Mouse (Mus musculus): ENCODE data around the gene Paxbp1.

The Paxbp1 gene

DNA sequence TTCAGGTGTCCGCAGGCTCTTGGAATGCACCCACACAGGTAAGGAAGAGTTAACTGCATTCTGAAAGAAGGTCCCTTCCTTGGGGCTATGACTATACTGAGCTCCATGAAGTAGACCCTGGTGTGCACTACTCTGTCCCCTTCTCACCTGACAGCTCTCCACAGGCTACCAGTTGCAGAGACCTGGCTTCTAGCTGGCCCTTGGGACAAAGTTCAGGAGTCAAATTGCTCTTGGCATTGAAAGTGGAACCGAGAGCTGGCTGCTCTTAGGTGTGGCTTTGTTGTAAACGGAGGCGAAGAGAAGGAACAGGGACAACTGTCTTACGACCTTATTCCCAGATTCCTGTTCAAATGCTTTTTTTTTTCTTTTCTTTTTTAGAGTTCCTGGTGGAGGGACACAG is 10.8 kb upstream of the Paxbp1 start:
- in situ Hi-C loops (cut with MboI, MseI), result no loop called here

DNA sequence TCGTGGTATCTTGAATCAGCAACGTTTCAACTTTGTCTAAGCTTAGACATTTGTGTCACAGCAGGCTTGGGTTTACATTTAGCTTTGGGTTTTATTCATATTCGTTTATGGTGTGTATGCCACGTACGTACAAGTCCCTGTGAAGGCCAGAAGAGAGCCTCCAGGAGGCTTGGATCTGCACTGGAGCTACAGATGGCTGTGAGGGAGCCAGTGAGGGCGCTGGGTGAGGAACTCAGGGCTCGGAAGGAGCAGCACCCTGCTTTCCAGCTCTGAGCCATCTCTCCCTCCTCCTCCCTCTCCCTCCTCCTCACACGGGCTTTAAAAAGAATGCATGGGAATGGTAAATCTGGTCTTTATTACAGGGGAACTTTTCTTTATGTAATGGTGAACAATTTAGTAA is 9.3 kb upstream of the Paxbp1 start:
- in situ Hi-C loops (cut with MboI, MseI), result no loop called here

- in situ Hi-C loops (cut with MboI, MseI), result no loop called here
These were observed 1.2 kb upstream of the Paxbp1 start for GRCm38 (mm10) chr16:91045511-91045910.

- in situ Hi-C loops (cut with MboI, MseI), result no loop called here
These were observed 688 bp downstream of the Paxbp1 start for GRCm38 (mm10) chr16:91043461-91044248.

- in situ Hi-C loops (cut with MboI, MseI), result no loop called here
These were observed 1.7 kb downstream of the Paxbp1 start for GRCm38 (mm10) chr16:91042640-91043039.

GRCm38 (mm10) chr16:91035866-91036265 is 8.5 kb downstream of the Paxbp1 start:
- in situ Hi-C loops (cut with MboI, MseI), result no loop called here

DNA sequence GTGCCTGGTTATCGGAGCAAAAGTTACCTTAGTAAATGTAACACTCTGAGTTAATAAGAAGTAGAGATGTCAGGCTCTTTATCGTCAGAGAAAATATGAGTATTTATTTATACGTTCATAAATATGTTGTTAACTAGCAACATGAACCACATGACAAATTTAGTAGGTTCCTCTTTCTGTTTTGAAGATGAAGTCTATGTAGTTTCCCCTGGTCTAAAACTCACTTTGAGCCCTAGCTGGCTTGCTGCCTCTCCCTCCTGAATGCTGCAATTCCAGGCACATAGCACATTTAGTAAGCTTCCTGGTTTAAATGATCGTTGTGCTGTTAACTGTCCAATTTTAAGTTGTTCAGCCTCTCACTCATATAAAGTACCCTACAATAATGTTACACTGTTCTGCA is 13.6 kb downstream of the Paxbp1 start:
- in situ Hi-C loops (cut with MboI, MseI), result no loop called here

DNA sequence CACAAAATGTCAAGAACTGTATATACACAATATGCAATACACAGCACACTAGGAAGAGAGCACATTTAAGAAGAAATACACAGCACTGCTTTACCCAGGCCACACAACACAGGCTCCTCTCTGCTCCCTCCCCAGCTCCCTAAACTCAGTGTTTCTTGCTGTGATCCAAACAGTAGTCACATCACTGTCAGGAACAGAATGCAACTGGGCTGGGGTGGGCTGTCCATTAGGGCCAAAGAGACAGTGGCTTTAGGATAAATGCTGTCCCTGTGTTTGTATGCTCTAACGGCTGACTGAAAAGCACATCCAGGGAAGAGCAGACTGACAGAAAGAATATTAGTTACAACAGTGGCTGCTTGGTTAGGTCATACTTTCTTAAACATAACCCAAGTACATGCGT is 14.4 kb downstream of the Paxbp1 start:
- in situ Hi-C loops (cut with MboI, MseI), result no loop called here

DNA sequence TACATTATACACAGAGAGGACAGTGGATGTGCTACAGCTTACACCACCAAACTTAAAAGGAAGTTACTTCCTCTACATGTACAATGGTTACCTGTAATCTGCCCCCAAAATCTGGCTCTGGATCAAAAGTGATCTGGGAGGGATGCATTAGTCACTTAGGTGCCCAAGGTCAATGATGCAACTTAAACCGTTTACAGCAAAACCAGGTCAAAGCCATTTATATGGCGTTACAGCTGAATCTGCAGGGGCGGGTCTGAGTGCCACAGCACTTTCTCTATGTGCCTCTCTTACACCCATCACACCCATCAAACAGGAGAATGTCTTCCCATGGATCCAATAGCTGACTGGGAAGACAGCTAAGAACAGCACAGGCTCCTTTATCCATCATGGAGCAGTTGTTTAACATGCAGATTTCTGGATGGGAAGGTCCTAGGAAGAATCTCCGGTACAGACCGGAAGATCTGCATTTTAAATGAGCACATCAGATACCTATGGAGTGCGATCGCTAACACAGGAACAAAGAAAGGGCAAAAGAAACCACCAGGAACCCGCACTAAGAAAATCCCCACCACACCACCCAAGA is 15.1 kb downstream of the Paxbp1 start:
- in situ Hi-C loops (cut with MboI, MseI), result no loop called here

DNA sequence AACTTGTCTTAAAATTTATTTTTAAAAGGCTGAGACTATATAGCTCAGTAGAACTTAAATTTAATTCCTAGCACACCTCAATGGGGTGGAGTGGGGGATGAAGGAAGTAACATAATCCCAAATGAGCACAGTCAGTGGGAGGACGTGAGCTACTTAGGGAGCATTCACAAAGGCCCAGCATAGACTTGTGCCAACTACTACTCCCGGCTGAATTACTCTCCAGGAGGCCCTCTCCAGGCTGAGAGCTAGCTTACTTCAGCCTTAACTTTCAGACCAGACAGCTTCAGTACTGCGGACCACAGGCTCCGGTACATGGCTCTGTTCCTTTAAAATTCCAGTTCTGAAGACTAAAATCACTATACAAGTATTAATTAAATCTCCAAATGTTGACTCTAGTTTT is 18.1 kb downstream of the Paxbp1 start:
- in situ Hi-C loops (cut with MboI, MseI), result no loop called here

DNA sequence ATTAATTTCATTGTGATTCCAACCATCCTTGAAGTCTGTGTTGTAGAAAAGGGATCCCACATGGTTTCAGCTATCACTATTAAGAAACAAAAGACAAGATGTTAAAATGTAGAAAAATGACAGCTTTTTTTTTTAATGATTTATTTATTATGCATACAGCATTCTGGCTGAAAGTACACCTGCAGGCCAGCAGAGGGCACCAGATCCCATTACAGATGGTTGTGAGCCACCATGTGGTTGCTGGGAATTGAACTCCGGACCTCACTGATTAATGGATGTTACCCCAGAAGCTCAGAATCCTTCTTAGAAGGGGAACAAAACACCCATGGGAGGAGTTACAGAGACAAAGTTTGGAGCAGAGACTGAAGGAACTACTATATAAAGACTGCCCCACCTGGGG is 21.0 kb downstream of the Paxbp1 start:
- in situ Hi-C loops (cut with MboI, MseI), result loop anchor here (5.0 kb wide), 1 partner anchor 86 kb away; the partner anchor contains the start of gene Cfap298

GRCm38 (mm10) chr16:91020842-91021483 is 23.4 kb downstream of the Paxbp1 start:
- in situ Hi-C loops (cut with MboI, MseI), result loop anchor here (5.0 kb wide), 1 partner anchor 84 kb away; the partner anchor contains the start of gene Cfap298

- in situ Hi-C loops (cut with MboI, MseI), result loop anchor here (5.0 kb wide), 1 partner anchor 618 kb away; no protein-coding TSS in a partner anchor
These were observed 24.9 kb downstream of the Paxbp1 start for GRCm38 (mm10) chr16:91019476-91019875.

GRCm38 (mm10) chr16:91015761-91016160 is 28.6 kb downstream of the Paxbp1 start:
- in situ Hi-C loops (cut with MboI, MseI), result loop anchor here (5.0 kb wide), 1 partner anchor 622 kb away; no protein-coding TSS in a partner anchor

DNA sequence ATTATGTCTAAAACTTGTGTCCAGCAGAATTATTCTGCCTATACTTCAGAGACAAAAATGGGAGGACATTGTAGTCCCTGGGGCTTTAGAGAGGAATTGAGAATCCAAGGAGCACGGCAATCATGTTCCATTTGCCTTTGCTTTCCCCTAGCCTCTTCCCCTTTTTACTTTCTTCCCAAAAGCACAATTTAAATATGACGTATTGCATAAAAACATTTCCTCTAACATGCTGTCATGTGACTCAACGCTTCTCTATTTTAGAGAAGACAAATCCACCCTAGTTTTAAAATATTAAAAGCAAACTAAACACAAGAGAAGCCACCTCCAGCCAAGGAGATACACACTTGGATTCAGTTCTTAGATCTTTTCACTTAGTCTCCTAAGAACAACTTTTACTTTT is 32.5 kb downstream of the Paxbp1 start:
- in situ Hi-C loops (cut with MboI, MseI), result no loop called here

GRCm38 (mm10) chr16:91011021-91011683 is 33.2 kb downstream of the Paxbp1 start, which contains the start of gene Synj1:
Gene Synj1 (minus strand): TSS chr16:91011308.
- in situ Hi-C loops (cut with MboI, MseI), result no loop called here

- in situ Hi-C loops (cut with MboI, MseI), result no loop called here
These were observed 33.7 kb downstream of the Paxbp1 start for GRCm38 (mm10) chr16:91010581-91011020.

DNA sequence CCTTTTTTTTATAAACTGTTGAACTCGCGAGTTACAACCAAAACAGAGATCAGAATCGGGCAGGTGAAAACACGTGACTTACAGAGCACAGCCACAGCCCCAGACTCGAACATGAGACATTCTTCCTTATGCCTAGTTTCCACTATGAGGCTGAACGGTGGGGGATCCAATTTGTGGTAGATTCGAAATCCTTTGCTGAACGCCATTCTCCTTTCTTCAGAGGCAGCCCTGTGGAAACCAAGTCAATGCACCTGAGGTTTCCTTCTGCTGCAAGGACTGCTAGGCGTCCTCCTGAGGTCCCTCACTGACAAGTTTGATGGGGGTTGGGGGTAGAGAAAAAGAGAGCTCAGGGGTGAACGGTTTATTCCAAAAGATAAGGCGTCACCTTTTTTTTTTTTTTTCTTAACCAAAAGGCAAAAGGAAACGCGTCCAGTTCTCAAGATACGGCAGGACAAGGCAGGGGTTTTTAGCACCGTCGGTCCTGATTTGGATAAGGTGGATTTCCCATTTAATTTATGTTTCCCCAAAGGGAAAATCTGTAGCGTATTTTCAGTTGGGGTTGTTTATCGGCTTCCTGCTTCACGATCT is 34.3 kb downstream of the Paxbp1 start:
- in situ Hi-C loops (cut with MboI, MseI), result no loop called here

DNA sequence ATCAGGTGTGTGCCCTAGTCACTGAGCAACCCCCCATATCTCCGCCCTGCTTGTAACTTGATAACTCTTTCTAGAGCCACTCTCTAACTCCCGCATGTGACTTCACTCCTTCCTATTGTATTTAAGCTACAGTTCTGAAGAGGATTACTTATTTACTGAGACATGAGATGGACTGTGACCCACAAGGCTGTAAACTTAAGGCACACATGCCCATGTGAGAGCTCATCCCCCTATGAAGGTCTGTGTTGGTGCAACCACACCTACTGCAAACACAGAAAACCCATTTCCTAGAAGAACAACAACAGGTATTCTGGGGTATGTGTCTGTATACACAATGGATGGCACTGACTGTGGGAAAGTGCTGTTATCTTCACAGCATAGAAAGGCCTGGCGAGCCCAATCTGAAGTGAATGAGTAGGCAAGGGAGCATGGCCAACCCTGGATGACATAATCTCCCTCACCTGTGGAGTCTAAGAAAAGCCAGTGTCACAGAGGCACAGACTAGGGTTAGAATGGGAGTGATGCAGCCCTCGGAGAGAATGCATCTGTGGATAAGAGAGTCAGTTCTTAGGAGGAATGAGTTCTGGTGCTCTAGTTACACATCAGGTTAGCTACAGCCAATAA is 39.3 kb downstream of the Paxbp1 start:
- in situ Hi-C loops (cut with MboI, MseI), result no loop called here

DNA sequence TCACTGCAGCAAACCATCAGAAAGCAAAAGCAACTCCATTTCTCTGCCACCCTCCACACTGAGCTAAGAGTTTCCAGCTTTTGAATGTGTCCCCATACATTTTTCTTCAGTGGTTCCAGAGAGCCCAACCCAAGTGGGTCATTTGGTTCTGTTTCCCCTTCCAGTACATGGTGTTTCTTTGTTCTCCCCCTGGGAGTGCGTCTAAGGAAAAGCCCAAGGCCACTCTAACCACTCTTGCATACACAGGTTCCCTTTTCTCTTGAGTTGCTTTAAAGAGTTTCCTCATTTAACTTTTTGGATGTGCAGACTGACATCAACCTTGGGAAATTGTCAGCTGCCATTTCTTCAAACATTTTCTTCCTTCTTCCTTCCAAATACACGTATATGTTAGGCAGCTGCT is 43.2 kb downstream of the Paxbp1 start:
- in situ Hi-C loops (cut with MboI, MseI), result no loop called here

- in situ Hi-C loops (cut with MboI, MseI), result no loop called here
These were observed 44.5 kb downstream of the Paxbp1 start for GRCm38 (mm10) chr16:90999827-91000226.
